Mouse (Mus musculus): Measurements from ENCODE around the gene Tmx2. TPM values are rescaled to one million over a fixed set of nuclear protein-coding genes. Genes with fewer than 3 reads are reported as not detected.
A peak's percentile ranks its signal among the peaks of the same experiment; 100 is the strongest.

The Tmx2 gene
- polyA plus RNA-seq, 1 experiment from 2014 or later = 226 TPM

- Histone ChIP-seq H3K27ac (peak overlapping the region; percentile 86), H3K27me3 (no peaks in the 10 kb centered on the region), H3K9ac (replicated peaks) (no peak overlapping the region), H3K4me1 (replicated peaks) (peaks cover 63% of the 10 kb centered on the region), H3K9me3 (no peaks in the 10 kb centered on the region), H3K4me3 (replicated peaks) (no peak overlapping the region), H3K4me2 (replicated peaks) (no peak overlapping the region), H3K36me3 (no peaks in the 10 kb centered on the region)
- 88% methylated on average over 4 of the region's 4 CpGs for WGBS
- no peak for ATAC-seq
Measured at GRCm38 (mm10) chr2:84634006-84634405, 44.9 kb downstream of the Tmx2 start.

- no peak overlapping the region for H3K9ac ChIP-seq (replicated peaks)
Measured at GRCm38 (mm10) chr2:84632999-84633398, 45.9 kb downstream of the Tmx2 start.

GRCm38 (mm10) chr2:84632001-84632400 is 46.9 kb downstream of the Tmx2 start:
- 91% methylated on average over 1 of the region's 1 CpGs for WGBS
- H3K27me3 ChIP-seq = no peaks in the 10 kb centered on the region
- H3K4me2 ChIP-seq (replicated peaks) = no peak overlapping the region
- peaks cover 43% of the 10 kb centered on the region for H3K4me1 ChIP-seq (replicated peaks)
- no peak overlapping the region for H3K27ac ChIP-seq
- H3K36me3 ChIP-seq = no peaks in the 10 kb centered on the region
- H3K4me3 ChIP-seq (replicated peaks) = no peak overlapping the region
- no peak for ATAC-seq
- no peaks in the 10 kb centered on the region for H3K9me3 ChIP-seq
- no peak overlapping the region for H3K9ac ChIP-seq (replicated peaks)

More at GRCm38 (mm10) chr2:84632999-84633398, 45.9 kb downstream of the Tmx2 start:
- Histone ChIP-seq H3K27me3 (no peaks in the 10 kb centered on the region), H3K4me3 (replicated peaks) (no peak overlapping the region), H3K4me2 (replicated peaks) (no peak overlapping the region), H3K27ac (0 out of 2 replicates have a peak overlapping the region, but pooled peaks have one; percentile 44), H3K36me3 (no peaks in the 10 kb centered on the region), H3K9me3 (no peaks in the 10 kb centered on the region), H3K4me1 (replicated peaks) (peaks cover 53% of the 10 kb centered on the region)
- ATAC-seq = no peak
- 8% methylated on average over 3 of the region's 3 CpGs for WGBS

GRCm38 (mm10) chr2:84627036-84627435 is 51.9 kb downstream of the Tmx2 start:
- Histone ChIP-seq H3K4me3 (replicated peaks) (no peak overlapping the region), H3K4me1 (replicated peaks) (no peaks in the 10 kb centered on the region), H3K4me2 (replicated peaks) (no peak overlapping the region), H3K9ac (replicated peaks) (no peak overlapping the region), H3K27ac (no peak overlapping the region), H3K27me3 (no peaks in the 10 kb centered on the region), H3K9me3 (no peaks in the 10 kb centered on the region), H3K36me3 (peaks cover 12% of the 10 kb centered on the region)
- 71% methylated on average over 3 of the region's 3 CpGs for WGBS
- ATAC-seq = no peak

GRCm38 (mm10) chr2:84626366-84626975 is 52.5 kb downstream of the Tmx2 start:
- no peaks in the 10 kb centered on the region for H3K4me1 ChIP-seq (replicated peaks)
- 84% methylated on average over 7 of the region's 7 CpGs for WGBS

GRCm38 (mm10) chr2:84624201-84624600 is 54.7 kb downstream of the Tmx2 start:
- H3K4me2 ChIP-seq (replicated peaks) = no peak overlapping the region
- H3K27me3 ChIP-seq = no peaks in the 10 kb centered on the region
- H3K36me3 ChIP-seq = peaks cover 36% of the 10 kb centered on the region
- H3K9me3 ChIP-seq = no peaks in the 10 kb centered on the region
- no peak for ATAC-seq
- H3K27ac ChIP-seq = no peak overlapping the region
- H3K4me1 ChIP-seq (replicated peaks) = no peaks in the 10 kb centered on the region
- H3K9ac ChIP-seq (replicated peaks) = no peak overlapping the region
- H3K4me3 ChIP-seq (replicated peaks) = no peak overlapping the region
- WGBS = 93% methylated on average over 17 of the region's 17 CpGs

More at GRCm38 (mm10) chr2:84626366-84626975, 52.5 kb downstream of the Tmx2 start:
- Histone ChIP-seq H3K27me3 (no peaks in the 10 kb centered on the region), H3K9ac (replicated peaks) (no peak overlapping the region), H3K9me3 (no peaks in the 10 kb centered on the region), H3K36me3 (peaks cover 14% of the 10 kb centered on the region), H3K27ac (no peak overlapping the region), H3K4me3 (replicated peaks) (no peak overlapping the region), H3K4me2 (replicated peaks) (no peak overlapping the region)
- ATAC-seq = no peak

- no peaks in the 10 kb centered on the region for H3K9me3 ChIP-seq
- H3K4me3 ChIP-seq (replicated peaks) = no peak overlapping the region
- H3K27ac ChIP-seq = no peak overlapping the region
- H3K9ac ChIP-seq (replicated peaks) = no peak overlapping the region
- WGBS = 98% methylated on average over 3 of the region's 3 CpGs
- no peak overlapping the region for H3K4me2 ChIP-seq (replicated peaks)
- H3K27me3 ChIP-seq = no peaks in the 10 kb centered on the region
- peaks cover 42% of the 10 kb centered on the region for H3K36me3 ChIP-seq
- ATAC-seq = no peak
- H3K4me1 ChIP-seq (replicated peaks) = no peaks in the 10 kb centered on the region
Measured at GRCm38 (mm10) chr2:84623428-84624119, 55.4 kb downstream of the Tmx2 start.

GRCm38 (mm10) chr2:84622668-84623067 is 56.3 kb downstream of the Tmx2 start:
- Histone ChIP-seq H3K4me1 (replicated peaks) (no peaks in the 10 kb centered on the region), H3K27me3 (no peaks in the 10 kb centered on the region), H3K9me3 (no peaks in the 10 kb centered on the region), H3K4me2 (replicated peaks) (no peak overlapping the region), H3K4me3 (replicated peaks) (no peak overlapping the region), H3K9ac (replicated peaks) (no peak overlapping the region), H3K27ac (no peak overlapping the region), H3K36me3 (peaks cover 42% of the 10 kb centered on the region)
- no peak for ATAC-seq
- 90% methylated on average over 2 of the region's 2 CpGs for WGBS

Other genes with a start within 250 kb of the Tmx2 start
- gene Tfpi, start 202.4 kb downstream of the Tmx2 start, polyA plus RNA-seq (2015; fragmentation: Nextera tagmentation; extraction: Ambion mirVana) = 13.6 and 15.0 TPM in 2 replicates
- gene Ctnnd1, start 28.4 kb downstream of the Tmx2 start, polyA plus RNA-seq (2015; fragmentation: Nextera tagmentation; extraction: Ambion mirVana) = 30.4 and 38.0 TPM in 2 replicates
- gene Btbd18, start 20.1 kb downstream of the Tmx2 start, polyA plus RNA-seq (2015; fragmentation: Nextera tagmentation; extraction: Ambion mirVana) = 0.35 and 0.42 TPM in 2 replicates
- gene Selenoh, start 8.4 kb downstream of the Tmx2 start, polyA plus RNA-seq (2015; fragmentation: Nextera tagmentation; extraction: Ambion mirVana) = 272 and 278 TPM in 2 replicates
- not detected in 2 replicates for gene Gm28635, start 1.1 kb downstream of the Tmx2 start, polyA plus RNA-seq (2015; fragmentation: Nextera tagmentation; extraction: Ambion mirVana)
- gene Med19, start 738 bp downstream of the Tmx2 start, polyA plus RNA-seq (2015; fragmentation: Nextera tagmentation; extraction: Ambion mirVana) = 49.3 and 53.3 TPM in 2 replicates
- 18.3 and 18.9 TPM in 2 replicates for gene Zdhhc5, start 36.0 kb upstream of the Tmx2 start, polyA plus RNA-seq (2015; fragmentation: Nextera tagmentation; extraction: Ambion mirVana)
- gene Clp1, start 48.2 kb upstream of the Tmx2 start, polyA plus RNA-seq (2015; fragmentation: Nextera tagmentation; extraction: Ambion mirVana) = 32.8 and 34.5 TPM in 2 replicates
- gene Ypel4, start 54.9 kb upstream of the Tmx2 start, polyA plus RNA-seq (2015; fragmentation: Nextera tagmentation; extraction: Ambion mirVana) = 30.7 and 32.0 TPM in 2 replicates
- gene Gm19426, start 64.5 kb upstream of the Tmx2 start, polyA plus RNA-seq (2015; fragmentation: Nextera tagmentation; extraction: Ambion mirVana) = 7.9 and 8.1 TPM in 2 replicates
- gene Serping1, start 96.3 kb upstream of the Tmx2 start, polyA plus RNA-seq (2015; fragmentation: Nextera tagmentation; extraction: Ambion mirVana) = 32.6 and 33.1 TPM in 2 replicates
- 15.6 and 16.6 TPM in 2 replicates for gene Ube2l6, start 119.7 kb upstream of the Tmx2 start, polyA plus RNA-seq (2015; fragmentation: Nextera tagmentation; extraction: Ambion mirVana)
- gene Smtnl1, start 143.5 kb upstream of the Tmx2 start, polyA plus RNA-seq (2015; fragmentation: Nextera tagmentation; extraction: Ambion mirVana) = not detected in 2 replicates
- gene Timm10, start 147.9 kb upstream of the Tmx2 start, polyA plus RNA-seq (2015; fragmentation: Nextera tagmentation; extraction: Ambion mirVana) = 53.6 and 54.5 TPM in 2 replicates
- 2.6 and 3.3 TPM in 2 replicates for gene Slc43a1, start 159.7 kb upstream of the Tmx2 start, polyA plus RNA-seq (2015; fragmentation: Nextera tagmentation; extraction: Ambion mirVana)
- gene Rtn4rl2, start 207.6 kb upstream of the Tmx2 start, polyA plus RNA-seq (2015; fragmentation: Nextera tagmentation; extraction: Ambion mirVana) = 2.2 and 3.6 TPM in 2 replicates

Measured in midbrain, embryonic 13.5 days (tissue).